Mouse (Mus musculus): ENCODE data around the gene Rnf44. TPM values are rescaled to one million over a fixed set of nuclear protein-coding genes. Genes with fewer than 3 reads are reported as not detected.

Gene Rnf44
- total and polyA plus RNA-seq, 2 experiments from 2014 or later, result 52.0 to 71.2 TPM

- Histone ChIP-seq H3K4me2 (ENCODE audit: low read depth, low read length, poor library complexity, severe bottlenecking) (no peak overlapping the region), H3K27ac (ENCODE audit: low read depth, low read length) (no peak overlapping the region), H3K27me3 (ENCODE audit: insufficient read depth, low read length) (no peaks in the 10 kb centered on the region), H3K4me3 (ENCODE audit: low read depth, low read length) (no peak overlapping the region), H3K36me3 (ENCODE audit: insufficient read depth, low read length) (no peaks in the 10 kb centered on the region), H3K9ac (replicated peaks; ENCODE audit: low read length, poor library complexity, severe bottlenecking) (no peak overlapping the region), H3K9me3 (ENCODE audit: low read length) (no peaks in the 10 kb centered on the region), H3K4me1 (ENCODE audit: insufficient read depth, low read length) (peaks cover 23% of the 10 kb centered on the region)
- WGBS, result 92% methylated on average over 8 of the region's 8 CpGs
- no peak for ATAC-seq (ENCODE audit: low FRiP score)
- no peak for TF ChIP-seq CTCF (IDR thresholded peaks at IDR 0.05)
- no peak for DNase-seq (ENCODE audit: low spot score)
Observed at GRCm38 (mm10) chr13:54690151-54690740, 3.5 kb downstream of the Rnf44 start.

- peaks cover 15% of the 10 kb centered on the region for H3K36me3 ChIP-seq (ENCODE audit: insufficient read depth, low read length)
- H3K27ac ChIP-seq (ENCODE audit: low read depth, low read length), result peak overlapping the region; percentile 97
- DNase-seq (ENCODE audit: low spot score) (peak; percentile 96), ATAC-seq (ENCODE audit: low FRiP score) (peak; percentile 91)
- WGBS, result under 1% methylated on average over 60 of the region's 82 CpGs
- no peaks in the 10 kb centered on the region for H3K27me3 ChIP-seq (ENCODE audit: insufficient read depth, low read length)
- TF ChIP-seq CTCF (IDR thresholded peaks at IDR 0.05), result no peak
- peak overlapping the region; percentile 86 for H3K9ac ChIP-seq (replicated peaks; ENCODE audit: low read length, poor library complexity, severe bottlenecking)
- H3K4me1 ChIP-seq (ENCODE audit: insufficient read depth, low read length), result peaks cover 35% of the 10 kb centered on the region
- H3K4me2 ChIP-seq (ENCODE audit: low read depth, low read length, poor library complexity, severe bottlenecking), result peak overlapping the region; percentile 62
- no peaks in the 10 kb centered on the region for H3K9me3 ChIP-seq (ENCODE audit: low read length)
- peak overlapping the region; percentile 95 for H3K4me3 ChIP-seq (ENCODE audit: low read depth, low read length)
Observed at GRCm38 (mm10) chr13:54687575-54688424, 5.9 kb downstream of the Rnf44 start.

GRCm38 (mm10) chr13:54687096-54687495, 6.6 kb downstream of the Rnf44 start:
- H3K4me1 ChIP-seq (ENCODE audit: insufficient read depth, low read length), result peaks cover 30% of the 10 kb centered on the region
- ATAC-seq (ENCODE audit: low FRiP score) (peak; percentile 67), DNase-seq (ENCODE audit: low spot score) (peak; percentile 86)
- no peak for TF ChIP-seq CTCF (IDR thresholded peaks at IDR 0.05)
- WGBS, result under 1% methylated on average over 28 of the region's 35 CpGs
- no peaks in the 10 kb centered on the region for H3K9me3 ChIP-seq (ENCODE audit: low read length)
- H3K4me2 ChIP-seq (ENCODE audit: low read depth, low read length, poor library complexity, severe bottlenecking), result peak overlapping the region; percentile 62
- H3K27me3 ChIP-seq (ENCODE audit: insufficient read depth, low read length), result no peaks in the 10 kb centered on the region
- H3K27ac ChIP-seq (ENCODE audit: low read depth, low read length), result peak overlapping the region; percentile 97
- H3K9ac ChIP-seq (replicated peaks; ENCODE audit: low read length, poor library complexity, severe bottlenecking), result peak overlapping the region; percentile 86
- peaks cover 22% of the 10 kb centered on the region for H3K36me3 ChIP-seq (ENCODE audit: insufficient read depth, low read length)
- peak overlapping the region; percentile 95 for H3K4me3 ChIP-seq (ENCODE audit: low read depth, low read length)

- Histone ChIP-seq H3K27me3 (ENCODE audit: insufficient read depth, low read length) (no peaks in the 10 kb centered on the region), H3K9me3 (ENCODE audit: low read length) (no peaks in the 10 kb centered on the region), H3K27ac (ENCODE audit: low read depth, low read length) (peak overlapping the region; percentile 97), H3K4me3 (ENCODE audit: low read depth, low read length) (peak overlapping the region; percentile 95), H3K36me3 (ENCODE audit: insufficient read depth, low read length) (peaks cover 29% of the 10 kb centered on the region), H3K4me2 (ENCODE audit: low read depth, low read length, poor library complexity, severe bottlenecking) (peak overlapping the region; percentile 62), H3K4me1 (ENCODE audit: insufficient read depth, low read length) (peaks cover 23% of the 10 kb centered on the region), H3K9ac (replicated peaks; ENCODE audit: low read length, poor library complexity, severe bottlenecking) (peak overlapping the region; percentile 86)
- WGBS, result 7% methylated on average over 19 of the region's 19 CpGs
- ATAC-seq (ENCODE audit: low FRiP score) (no peak), DNase-seq (ENCODE audit: low spot score) (no peak)
- no peak for TF ChIP-seq CTCF (IDR thresholded peaks at IDR 0.05)
Observed at GRCm38 (mm10) chr13:54686139-54687053, 7.3 kb downstream of the Rnf44 start.

- peaks cover 41% of the 10 kb centered on the region for H3K36me3 ChIP-seq (ENCODE audit: insufficient read depth, low read length)
- TF ChIP-seq CTCF (IDR thresholded peaks at IDR 0.05), result peak; percentile 63
- H3K9me3 ChIP-seq (ENCODE audit: low read length), result no peaks in the 10 kb centered on the region
- H3K4me1 ChIP-seq (ENCODE audit: insufficient read depth, low read length), result peaks cover 23% of the 10 kb centered on the region
- DNase-seq (ENCODE audit: low spot score) (no peak), ATAC-seq (ENCODE audit: low FRiP score) (no peak)
- no peaks in the 10 kb centered on the region for H3K27me3 ChIP-seq (ENCODE audit: insufficient read depth, low read length)
- peak overlapping the region; percentile 95; the same call in 1 of the 2 replicates for H3K4me3 ChIP-seq (ENCODE audit: low read depth, low read length)
- H3K27ac ChIP-seq (ENCODE audit: low read depth, low read length), result no peak overlapping the region
- H3K4me2 ChIP-seq (ENCODE audit: low read depth, low read length, poor library complexity, severe bottlenecking), result peak overlapping the region; percentile 62
- H3K9ac ChIP-seq (replicated peaks; ENCODE audit: low read length, poor library complexity, severe bottlenecking), result 0 out of 2 replicates have a peak overlapping the region, but pooled peaks have one; percentile 86
- WGBS, result 39% methylated on average over 2 of the region's 2 CpGs
Observed at GRCm38 (mm10) chr13:54685174-54685573, 8.5 kb downstream of the Rnf44 start.

Measured in midbrain, postnatal 0 days (tissue).